11 mouse cellular contexts compared by ENCODE assay signal in the genomic region with DNA sequence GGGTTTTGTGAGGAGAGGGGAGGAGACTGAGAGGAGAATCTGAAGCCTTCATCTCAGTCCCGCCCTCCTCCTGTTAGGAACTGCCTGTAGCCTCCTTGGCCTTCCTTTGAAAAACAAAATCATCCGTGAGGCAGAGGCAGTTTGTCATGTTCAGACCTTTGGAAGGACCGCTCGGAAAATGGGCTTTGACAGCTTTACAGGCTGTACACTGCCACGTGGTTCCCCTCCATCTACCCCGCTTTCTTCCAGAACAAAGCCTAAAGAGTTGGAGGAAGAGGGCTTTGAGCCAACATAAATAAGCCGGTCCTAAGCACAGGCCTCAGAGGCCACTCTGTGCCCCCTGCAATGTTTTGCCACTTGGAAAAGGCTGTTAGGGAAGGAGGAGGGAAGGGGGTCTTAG. TPM values are rescaled to one million over a fixed set of nuclear protein-coding genes. Genes with fewer than 3 reads are reported as not detected.
DNase-seq lines count a peak whose midpoint lies in the region; ATAC-seq and TF ChIP-seq lines count a peak whose summit lies in the region.
"Had no signal": no experiment of that assay in that cellular context is flagged by ENCODE, and none has a peak within 500 bp of the region (broad histone marks: within the 10 kb centered on the region; RNA-seq: fewer than 3 reads in every experiment).

No protein-coding gene starts in this region.

- TF ChIP-seq CTCF in heart, adult 2 months (IDR thresholded peaks at IDR 0.05) = no peak

- TF ChIP-seq POLR2A in heart, adult 2 months (IDR thresholded peaks at IDR 0.05; ENCODE audit: insufficient read depth, low read depth, low read length) = no peak

- H3K4me2 ChIP-seq in heart, embryonic 12.5 days = no peak overlapping the region
- H3K4me2 ChIP-seq in hindbrain, embryonic 14.5 days (replicated peaks) = no peak overlapping the region
- no peak overlapping the region for H3K4me2 ChIP-seq in midbrain, embryonic 14.5 days (ENCODE audit: low read length)

- H3K27me3 ChIP-seq in heart, embryonic 12.5 days (replicated peaks) = no peaks in the 10 kb centered on the region
- H3K27me3 ChIP-seq in heart, adult 2 months (ENCODE audit: control insufficient read depth, insufficient read depth, low read length) = no peaks in the 10 kb centered on the region
- H3K27me3 ChIP-seq in embryonic facial prominence, embryonic 10.5 days (replicated peaks; ENCODE audit: low read depth, poor library complexity, severe bottlenecking) = no peaks in the 10 kb centered on the region
- no peaks in the 10 kb centered on the region for H3K27me3 ChIP-seq in hindbrain, embryonic 14.5 days (ENCODE audit: control insufficient read depth, insufficient read depth, low read length)
- H3K27me3 ChIP-seq in midbrain, embryonic 14.5 days (ENCODE audit: control insufficient read depth, insufficient read depth, low read length) = no peaks in the 10 kb centered on the region

- peaks cover 18% of the 10 kb centered on the region for H3K4me1 ChIP-seq in heart, embryonic 12.5 days (replicated peaks)
- H3K4me1 ChIP-seq in heart, adult 2 months (ENCODE audit: control insufficient read depth, insufficient read depth, low read length) = no peaks in the 10 kb centered on the region
- peaks cover 24% of the 10 kb centered on the region for H3K4me1 ChIP-seq in embryonic facial prominence, embryonic 10.5 days
- H3K4me1 ChIP-seq in hindbrain, embryonic 14.5 days (replicated peaks; ENCODE audit: control insufficient read depth, insufficient read depth, low read length) = peaks cover 27% of the 10 kb centered on the region
- H3K4me1 ChIP-seq in midbrain, embryonic 14.5 days (ENCODE audit: control insufficient read depth, insufficient read depth, low read length) = peaks cover 24% of the 10 kb centered on the region

- TF ChIP-seq EP300 in heart, adult 2 months (IDR thresholded peaks at IDR 0.05; ENCODE audit: insufficient read depth, low read depth, low read length) = no peak

- no peaks in the 10 kb centered on the region for H3K79me2 ChIP-seq in heart, adult 2 months (replicated peaks; ENCODE audit: control insufficient read depth, insufficient read depth, low read length)

- no peak for DNase-seq in heart, adult 2 months
- no peak for DNase-seq in embryonic facial prominence, embryonic 10.5 days (ENCODE audit: low spot score)
- DNase-seq in hindbrain, embryonic 14.5 days (ENCODE audit: low spot score) = peak; percentile 55
- DNase-seq in midbrain, embryonic 14.5 days = peak; percentile 77
- no peak for DNase-seq in spleen, postnatal 10 days (ENCODE audit: low spot score in 2 of 2)
- no peak for DNase-seq in urinary bladder, adult 2 months (ENCODE audit: low spot score)
- DNase-seq in frontal cortex, postnatal 14 days (ENCODE audit: low spot score in 2 of 2) = no peak
- DNase-seq: thymus, adult 2 months had no signal

- H3K9ac ChIP-seq in heart, embryonic 12.5 days = no peak overlapping the region
- no peak overlapping the region for H3K9ac ChIP-seq in heart, adult 2 months (ENCODE audit: low read depth, low read length)
- no peak overlapping the region for H3K9ac ChIP-seq in hindbrain, embryonic 14.5 days
- no peak overlapping the region for H3K9ac ChIP-seq in midbrain, embryonic 14.5 days (replicated peaks; ENCODE audit: low read length)

- ATAC-seq in heart, embryonic 12.5 days (ENCODE audit: insufficient number of reproducible peaks, low FRiP score) = peak; percentile 83
- ATAC-seq in hindbrain, embryonic 14.5 days (ENCODE audit: low FRiP score) = peak; percentile 73
- ATAC-seq in midbrain, embryonic 14.5 days (ENCODE audit: low FRiP score, low TSS enrichment) = peak; percentile 81; the same call in 1 of the 2 replicates

- no peaks in the 10 kb centered on the region for H3K9me3 ChIP-seq in heart, embryonic 12.5 days (replicated peaks)
- H3K9me3 ChIP-seq in embryonic facial prominence, embryonic 10.5 days = no peaks in the 10 kb centered on the region
- H3K9me3 ChIP-seq in hindbrain, embryonic 14.5 days (ENCODE audit: control insufficient read depth, low read length) = no peaks in the 10 kb centered on the region
- H3K9me3 ChIP-seq in midbrain, embryonic 14.5 days (ENCODE audit: control insufficient read depth, low read length) = no peaks in the 10 kb centered on the region

- H3K4me3 ChIP-seq in heart, embryonic 12.5 days = no peak overlapping the region
- H3K4me3 ChIP-seq in heart, adult 2 months = no peak overlapping the region
- no peak overlapping the region for H3K4me3 ChIP-seq in embryonic facial prominence, embryonic 10.5 days
- no peak overlapping the region for H3K4me3 ChIP-seq in hindbrain, embryonic 14.5 days (replicated peaks; ENCODE audit: low read length)
- no peak overlapping the region for H3K4me3 ChIP-seq in midbrain, embryonic 14.5 days (replicated peaks; ENCODE audit: low read depth, low read length)

- H3K36me3 ChIP-seq in heart, embryonic 12.5 days = no peaks in the 10 kb centered on the region
- H3K36me3 ChIP-seq in heart, adult 2 months (ENCODE audit: control insufficient read depth, insufficient read depth, low read length) = no peaks in the 10 kb centered on the region
- H3K36me3 ChIP-seq in embryonic facial prominence, embryonic 10.5 days (replicated peaks) = no peaks in the 10 kb centered on the region
- H3K36me3 ChIP-seq in hindbrain, embryonic 14.5 days (replicated peaks; ENCODE audit: control insufficient read depth, insufficient read depth) = no peaks in the 10 kb centered on the region
- no peaks in the 10 kb centered on the region for H3K36me3 ChIP-seq in midbrain, embryonic 14.5 days (ENCODE audit: control insufficient read depth, insufficient read depth, low read length)

- intact Hi-C loops in heart, adult 2 months (cut with DNase I) = no loop called here

- WGBS in heart, embryonic 12.5 days = 26% methylated on average over 7 of the region's 7 CpGs
- WGBS in heart, adult 2 months = 42% methylated on average over 7 of the region's 7 CpGs
- 41% methylated on average over 7 of the region's 7 CpGs for WGBS in embryonic facial prominence, embryonic 10.5 days
- 10% methylated on average over 7 of the region's 7 CpGs for WGBS in hindbrain, embryonic 14.5 days
- 9% methylated on average over 7 of the region's 7 CpGs for WGBS in midbrain, embryonic 14.5 days

- no peak overlapping the region; the same call in 1 of the 2 replicates for H3K27ac ChIP-seq in heart, embryonic 12.5 days (ENCODE audit: poor library complexity, severe bottlenecking)
- no peak overlapping the region for H3K27ac ChIP-seq in heart, adult 2 months
- H3K27ac ChIP-seq in embryonic facial prominence, embryonic 10.5 days (replicated peaks) = peak overlapping the region; percentile 48; the same call in 1 of the 2 replicates
- no peak overlapping the region for H3K27ac ChIP-seq in hindbrain, embryonic 14.5 days
- H3K27ac ChIP-seq in midbrain, embryonic 14.5 days (replicated peaks; ENCODE audit: low read depth, low read length) = peak overlapping the region; percentile 6; the same call in 1 of the 2 replicates

RNA-seq across cellular contexts. Expression of a gene that starts 19.9 kb away (rescaled TPM):
- polyA plus RNA-seq in heart, embryonic 12.5 days (2016; fragmentation: Nextera tagmentation; extraction: Ambion mirVana) = not detected in 2 replicates
- total RNA-seq in heart, adult 2 months (2021) = not detected
- not detected in 2 replicates for polyA plus RNA-seq in heart, adult 2 months (2012; rRNA removed)
- not detected in 2 replicates for polyA plus RNA-seq in embryonic facial prominence, embryonic 10.5 days (2016; fragmentation: Nextera tagmentation; extraction: Ambion mirVana)
- polyA plus RNA-seq in hindbrain, embryonic 14.5 days (2014; fragmentation: Nextera tagmentation; extraction: Ambion mirVana) = not detected in 2 replicates
- polyA plus RNA-seq in midbrain, embryonic 14.5 days (2014; fragmentation: Nextera tagmentation; extraction: Ambion mirVana) = not detected in 2 replicates
- not detected in 2 replicates for polyA plus RNA-seq in urinary bladder, adult 2 months (2012; rRNA removed)
- total RNA-seq: layer of hippocampus, postnatal 25 days; neutrophil, adult 5-6 weeks had no signal
- polyA plus RNA-seq: thymus, adult 2 months had no signal

Comparison
In these comparisons a context has a peak if more than half of its experiments do, and no peak if none do; other contexts are left out.
1. H3K27ac ChIP-seq: peak in embryonic facial prominence, embryonic 10.5 days (single experiment) and midbrain, embryonic 14.5 days (single experiment); none in heart, embryonic 12.5 days (single experiment), heart, adult 2 months (single experiment) and hindbrain, embryonic 14.5 days (single experiment).
2. DNase-seq: peak in hindbrain, embryonic 14.5 days (single experiment) and midbrain, embryonic 14.5 days (single experiment); none in heart, adult 2 months (0 of 2), embryonic facial prominence, embryonic 10.5 days (single experiment), spleen, postnatal 10 days (0 of 2), urinary bladder, adult 2 months (single experiment) and frontal cortex, postnatal 14 days (0 of 2).
3. Peak in every context shown above with its lines, with median percentiles within 50 percentile points of each other: ATAC-seq.